Mouse (Mus musculus) cerebellum, adult 8-10 months (tissue): ENCODE results near the gene Trim2.

Source experiments
- DNase-seq: peaks from one replicate; pipeline ENCODE4 v3.0.0; 2022

The Trim2 gene

DNA sequence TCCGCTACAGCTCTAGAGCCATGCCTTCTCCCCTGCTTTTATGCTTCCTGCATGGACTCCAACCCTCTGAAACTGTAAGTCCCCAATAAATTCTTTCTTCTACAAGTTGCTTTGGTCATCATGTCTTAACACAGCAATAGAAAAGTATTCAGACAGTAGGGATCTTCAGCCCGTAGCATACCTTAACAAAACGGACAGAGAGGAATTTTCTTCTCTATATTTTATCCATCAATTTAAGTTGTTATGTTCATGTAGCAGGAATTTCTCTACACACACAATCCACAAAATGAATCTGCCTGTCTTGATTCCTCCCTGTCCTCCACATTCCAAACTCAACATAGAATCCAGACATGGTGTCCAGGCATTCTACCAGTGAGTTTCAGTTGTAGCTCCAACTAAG lies at the start of gene Trim2:
TSS of gene Trim2 (minus strand) at position 101 of the 400 bp plus-strand sequence.
- DNase-seq = no peak

GRCm38 (mm10) chr3:84355930-84356689 lies 49.4 kb upstream of the Trim2 start:
- DNase-seq = no peak

DNA sequence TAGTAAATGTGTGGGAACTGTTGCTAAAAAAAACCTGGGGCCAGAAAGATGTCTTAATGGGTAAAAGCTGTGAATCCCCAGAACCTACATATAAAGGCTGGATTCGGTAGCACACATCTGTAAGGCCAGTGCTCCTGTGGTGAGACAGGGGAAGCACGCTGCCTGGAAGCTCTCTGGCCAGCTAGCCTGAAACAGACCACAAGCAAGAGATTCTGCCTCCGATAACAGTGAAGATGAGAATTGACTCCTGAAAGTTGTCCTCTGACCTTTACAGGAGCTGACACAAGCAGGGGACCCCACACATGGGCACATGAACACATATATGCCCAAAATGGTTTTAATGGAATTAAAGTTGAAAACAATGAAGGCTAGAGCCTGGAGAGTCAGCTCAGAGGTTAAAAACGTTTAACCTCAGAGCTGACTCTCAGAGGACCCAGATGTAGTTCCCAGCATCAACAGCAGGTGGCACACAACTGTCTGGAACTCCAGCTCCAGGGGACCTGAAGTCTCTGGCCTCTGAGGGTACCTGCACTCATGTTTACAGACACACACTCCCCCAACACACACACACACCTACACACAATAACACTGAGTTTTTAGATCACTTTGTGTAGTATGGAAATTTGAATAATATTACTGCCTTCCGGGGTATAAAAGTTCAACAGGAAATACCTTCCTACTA lies 45.8 kb upstream of the Trim2 start:
- peak; percentile 55 for DNase-seq

GRCm38 (mm10) chr3:84350311-84350710 lies 43.6 kb upstream of the Trim2 start:
- DNase-seq = no peak

GRCm38 (mm10) chr3:84349771-84350170 lies 43.1 kb upstream of the Trim2 start:
- no peak for DNase-seq

DNA sequence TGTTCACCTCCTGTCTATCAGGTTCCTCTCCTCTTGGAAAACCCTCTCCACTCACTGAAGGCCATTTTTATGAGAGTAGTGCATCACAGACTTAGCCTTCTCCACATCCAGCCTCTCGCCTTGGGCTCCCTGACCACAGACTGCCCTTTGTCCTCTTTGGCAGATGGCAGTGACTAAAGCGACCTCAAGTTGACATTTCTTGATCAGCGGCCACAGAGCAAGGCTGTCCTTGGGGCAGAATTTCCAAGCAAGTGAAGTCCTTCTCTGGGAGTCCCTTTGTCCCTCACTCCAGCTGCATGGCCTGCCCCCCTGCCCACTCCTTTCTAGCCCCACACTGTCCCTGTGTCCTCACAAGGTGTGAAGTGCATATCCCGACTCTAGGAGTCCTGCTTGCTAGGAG lies 40.7 kb upstream of the Trim2 start:
- no peak for DNase-seq

- DNase-seq = no peak
These were observed 39.9 kb upstream of the Trim2 start for GRCm38 (mm10) chr3:84346456-84347150.

- no peak for DNase-seq
These were observed 38.9 kb upstream of the Trim2 start for GRCm38 (mm10) chr3:84345646-84345980.

GRCm38 (mm10) chr3:84344725-84345645 lies 38.3 kb upstream of the Trim2 start:
- DNase-seq = peak; percentile 69

- DNase-seq = no peak
These were observed 36.4 kb upstream of the Trim2 start for GRCm38 (mm10) chr3:84343101-84343500.

- DNase-seq = no peak
These were observed 35.1 kb upstream of the Trim2 start for GRCm38 (mm10) chr3:84341811-84342210.

- no peak for DNase-seq
These were observed 30.9 kb upstream of the Trim2 start for GRCm38 (mm10) chr3:84337585-84337984.

DNA sequence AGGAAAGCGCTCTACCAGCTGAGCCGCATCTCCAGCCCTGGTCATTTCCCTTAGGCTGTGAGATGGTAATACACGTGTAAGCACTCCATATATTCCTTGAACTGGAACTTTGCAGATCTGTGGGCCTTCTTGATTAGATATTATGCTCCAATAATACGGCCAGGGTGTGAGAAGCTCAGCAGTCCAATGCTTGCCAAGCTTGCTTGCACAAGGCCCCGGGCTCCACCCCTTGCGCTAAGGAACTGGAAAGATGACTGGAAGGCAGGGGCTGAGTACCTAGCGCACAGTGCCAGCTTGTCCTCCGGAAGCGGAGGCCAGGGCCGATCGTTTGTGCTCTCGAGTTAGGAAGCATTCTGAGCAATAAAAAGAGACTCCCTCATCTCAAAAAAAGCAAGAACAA lies 29.7 kb upstream of the Trim2 start:
- DNase-seq = no peak

DNA sequence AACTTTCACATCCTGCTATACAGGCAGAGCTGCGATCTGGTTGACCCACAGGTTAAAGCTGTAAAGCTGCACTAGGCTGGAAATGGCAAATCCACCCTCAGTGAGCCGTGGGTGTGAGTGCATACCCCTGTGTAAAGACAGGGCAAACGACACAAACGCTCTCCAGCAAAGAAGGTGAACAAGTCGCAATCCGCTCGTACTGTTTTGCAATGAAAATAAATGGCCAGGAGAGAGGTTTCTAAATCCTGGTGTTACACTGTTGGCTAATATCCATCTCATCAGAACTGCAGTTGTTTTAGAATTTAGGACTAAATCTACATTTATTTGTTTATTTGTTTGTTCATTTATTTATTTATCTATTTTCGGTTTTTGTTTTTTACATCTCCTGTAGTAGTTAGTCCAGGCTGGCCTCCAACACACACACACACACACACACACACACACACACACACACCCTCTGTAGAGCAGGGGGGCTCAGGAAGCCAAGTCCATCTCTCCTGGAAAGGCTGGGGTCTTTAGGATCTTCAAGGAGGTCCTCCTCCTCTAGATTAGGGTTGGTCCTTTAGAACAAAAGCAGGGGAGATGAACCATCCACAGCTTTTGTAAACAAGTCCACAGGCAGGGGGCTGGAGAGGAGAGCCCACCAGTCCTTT lies 28.9 kb upstream of the Trim2 start:
- no peak for DNase-seq

GRCm38 (mm10) chr3:84334771-84335420 lies 28.2 kb upstream of the Trim2 start:
- DNase-seq = no peak

- DNase-seq = no peak
These were observed 27.0 kb upstream of the Trim2 start for GRCm38 (mm10) chr3:84333400-84334349.

DNA sequence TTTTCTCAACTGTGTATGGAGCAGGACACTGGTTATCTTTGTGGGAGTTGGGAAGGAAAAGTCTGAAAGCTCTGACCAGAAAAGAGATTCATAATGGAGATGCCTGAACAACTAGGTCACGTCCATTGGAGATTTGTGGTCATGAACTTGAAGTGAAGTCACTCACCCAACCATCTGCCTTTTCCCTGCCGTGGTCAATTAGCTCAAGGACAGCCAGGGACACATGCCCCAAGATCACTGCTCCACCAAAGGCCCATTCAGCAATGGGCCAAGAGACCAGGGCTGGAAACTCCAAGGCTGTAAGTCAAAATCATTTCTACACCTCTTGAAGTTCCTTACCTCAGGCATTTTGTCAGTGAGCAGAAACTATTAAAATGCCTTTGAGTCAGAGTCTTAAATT lies 23.5 kb upstream of the Trim2 start:
- DNase-seq = no peak

- no peak for DNase-seq
These were observed 18.3 kb upstream of the Trim2 start for GRCm38 (mm10) chr3:84324967-84325441.

- no peak for DNase-seq
These were observed 17.8 kb upstream of the Trim2 start for GRCm38 (mm10) chr3:84324478-84324877.

DNA sequence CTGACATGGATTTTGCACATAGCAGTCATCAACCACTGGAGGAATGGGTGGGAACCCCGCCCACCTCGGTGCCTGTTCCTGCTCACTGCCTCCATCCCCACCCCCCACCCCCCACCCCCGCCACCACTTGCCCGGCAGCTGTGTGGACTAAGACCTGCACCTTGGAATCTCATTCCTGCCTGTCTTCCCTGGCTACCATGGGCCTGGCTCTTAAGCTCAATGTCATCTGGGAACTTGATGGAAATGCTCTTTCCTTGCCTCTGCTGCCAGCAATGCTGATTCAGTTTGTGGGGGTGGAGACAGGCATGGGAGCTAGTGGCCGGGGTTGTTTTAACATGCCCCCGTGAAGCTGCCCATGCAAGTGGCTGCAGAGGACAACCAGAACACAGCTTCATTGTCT lies 17.3 kb upstream of the Trim2 start:
- no peak for DNase-seq
